Comparison of ENCODE assay signal across 7 mouse cellular contexts in the genomic region with DNA sequence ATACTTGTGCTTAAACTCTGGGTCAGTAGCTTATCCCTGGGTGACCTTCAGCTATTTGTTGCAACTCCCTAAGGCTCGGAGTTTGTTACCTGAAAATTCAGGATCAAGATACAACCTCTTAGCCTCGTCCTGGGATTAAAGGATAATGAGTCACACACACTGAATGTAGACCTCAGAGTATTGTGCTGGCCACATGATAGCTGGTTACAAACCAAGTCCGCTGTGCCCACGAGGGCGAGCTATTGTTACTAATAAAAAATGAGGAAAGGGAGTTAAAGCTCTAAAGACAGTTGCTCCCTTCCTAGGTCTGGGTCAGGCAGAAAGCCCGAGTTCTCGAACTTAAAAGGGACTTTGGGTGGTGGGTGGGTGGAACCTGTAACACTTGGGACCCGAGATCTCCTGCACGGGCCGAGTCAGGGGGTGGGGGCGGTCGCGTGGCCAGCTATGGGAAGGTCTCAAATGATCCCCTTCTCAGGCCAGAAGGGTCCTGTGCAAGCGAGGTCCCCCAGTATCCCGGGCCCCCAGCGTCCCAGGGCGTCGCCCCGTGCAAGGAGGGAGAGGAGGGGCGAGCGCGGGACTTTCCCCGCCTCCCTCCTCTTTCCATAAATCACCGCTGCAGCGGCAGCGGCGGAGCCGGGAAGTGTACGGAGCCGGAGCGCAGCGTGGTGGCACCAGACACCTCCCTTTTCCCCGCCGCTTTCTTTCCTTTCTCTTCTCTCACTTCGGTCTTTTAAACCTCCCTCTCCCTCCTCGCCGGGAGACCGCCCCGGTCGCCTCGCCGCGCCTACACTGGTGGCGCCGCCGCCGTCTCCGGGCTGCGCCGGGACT. TPM values are rescaled to one million over a fixed set of nuclear protein-coding genes. Genes with fewer than 3 reads are reported as not detected.
DNase-seq lines count a peak whose midpoint lies in the region; TF ChIP-seq lines count a peak whose summit lies in the region.

A gene (plus strand): TSS at position 633 of the 828 bp plus-strand sequence.

- peaks cover under 1% of the 10 kb centered on the region; the same call in 1 of the 2 replicates for H3K36me3 ChIP-seq in hindbrain, embryonic 10.5 days
- no peaks in the 10 kb centered on the region for H3K36me3 ChIP-seq in small intestine, adult 2 months (ENCODE audit: control insufficient read depth, insufficient read depth, low read length)

- H3K4me1 ChIP-seq in hindbrain, embryonic 10.5 days (replicated peaks) = peaks cover 41% of the 10 kb centered on the region
- H3K4me1 ChIP-seq in small intestine, adult 2 months (ENCODE audit: control insufficient read depth, insufficient read depth, insufficient read length, low read length) = no peaks in the 10 kb centered on the region; the same call in none of the 2 replicates

- no peaks in the 10 kb centered on the region for H3K27me3 ChIP-seq in hindbrain, embryonic 10.5 days (ENCODE audit: insufficient read depth, poor library complexity, severe bottlenecking)
- no peaks in the 10 kb centered on the region for H3K27me3 ChIP-seq in small intestine, adult 2 months (ENCODE audit: control insufficient read depth, insufficient read depth, low read length)

- peak; percentile 83 for DNase-seq in ZHBTc4 (ENCODE audit: low read depth, low spot score)
- peak; percentile 67 to 75 for DNase-seq in cerebellum, postnatal 10 days
- peak; percentile 19 to 39 for DNase-seq in frontal cortex, postnatal 25 days (ENCODE audit: low spot score in 2 of 2)
- peak; percentile 83 for DNase-seq in hindbrain, embryonic 10.5 days (ENCODE audit: low spot score)
- peak; percentile 18 to 67 for DNase-seq in layer of hippocampus, postnatal 10 days (ENCODE audit: low spot score in 2 of 2)
- peak; percentile 80 for DNase-seq in lung, postnatal 14 days

- WGBS in hindbrain, embryonic 10.5 days = under 1% methylated on average over 49 of the region's 50 CpGs
- WGBS in small intestine, adult 2 months = 1% methylated on average over 48 of the region's 50 CpGs

- no peak for TF ChIP-seq CTCF in small intestine, adult 2 months (IDR thresholded peaks at IDR 0.05; ENCODE audit: extremely low read depth, insufficient read length, insufficient replicate concordance, low read depth, low read length)

- no peaks in the 10 kb centered on the region for H3K9me3 ChIP-seq in hindbrain, embryonic 10.5 days

- peak; percentile 44 for TF ChIP-seq POLR2A in small intestine, adult 2 months (IDR thresholded peaks at IDR 0.05; ENCODE audit: low read depth, low read length)

- peak within 1 kb of the TSS; percentile 97 for H3K4me3 ChIP-seq in hindbrain, embryonic 10.5 days
- peak within 1 kb of the TSS; percentile 99 for H3K4me3 ChIP-seq in small intestine, adult 2 months (ENCODE audit: low read depth, low read length)

- peak within 1 kb of the TSS; percentile 98 for H3K27ac ChIP-seq in hindbrain, embryonic 10.5 days
- peak within 1 kb of the TSS; percentile 75 for H3K27ac ChIP-seq in small intestine, adult 2 months (ENCODE audit: insufficient read depth, low read depth, low read length)

RNA-seq across cellular contexts. Expression of the gene that starts here (rescaled TPM):
- polyA plus RNA-seq in hindbrain, embryonic 10.5 days (2016; fragmentation: Nextera tagmentation; extraction: Ambion mirVana) = 28.1 and 28.7 TPM in 2 replicates
- 10 to 100 TPM; 33.6 to 42.9 TPM for total RNA-seq in layer of hippocampus, postnatal 10 days (2021)
- polyA plus RNA-seq in small intestine, adult 2 months (2012; rRNA removed) = 23.5 and 51.7 TPM in 2 replicates

Comparison
In these comparisons a context has a peak if more than half of its experiments do, and no peak if none do; other contexts are left out.
1. Peak in every context shown above with its lines: DNase-seq, H3K4me3 ChIP-seq and H3K27ac ChIP-seq.
2. DNase-seq: peak in every context shown above with its lines; median percentile 83 in ZHBTc4; 83 in hindbrain, embryonic 10.5 days; 80 in lung, postnatal 14 days; 71 in cerebellum, postnatal 10 days; 42 in layer of hippocampus, postnatal 10 days; 29 in frontal cortex, postnatal 25 days.